Mouse (Mus musculus) brain, embryonic 14.5 days (tissue): ENCODE data around the gene Tbc1d2b.

Experiments
- CTCF ChIP-seq: fragments of 200-500 bp; IDR thresholded peaks from 2 replicates; pipeline ENCODE4 v1.5.1; 2012; ENCODE audit warnings: inconsistent platforms, mild to moderate bottlenecking, moderate library complexity, borderline replicate concordance; ENCODE audit not compliant: insufficient read depth, insufficient read length; ENCODE audit errors: extremely low read depth
- POLR2A ChIP-seq: fragments of 200-500 bp; IDR thresholded peaks from 2 replicates; pipeline ENCODE4 v1.6.1; 2012; ENCODE audit warnings: mild to moderate bottlenecking, inconsistent platforms, borderline replicate concordance; ENCODE audit not compliant: poor library complexity, insufficient read depth, insufficient read length, severe bottlenecking; ENCODE audit errors: extremely low read depth

- TF ChIP-seq CTCF (no peak), POLR2A (no peak)
Measured at GRCm38 (mm10) chr9:90248326-90248725, 22.3 kb downstream of the Tbc1d2b start.
